Mouse (Mus musculus) induced T-regulatory cell, adult 2 months (primary cell): Measurements from ENCODE around the gene Crocc.

Experiments used
- DNase-seq: peaks from one replicate; pipeline ENCODE4 v3.0.0-alpha.2; 2012; ENCODE audit warnings: low read depth

The Crocc gene

DNA sequence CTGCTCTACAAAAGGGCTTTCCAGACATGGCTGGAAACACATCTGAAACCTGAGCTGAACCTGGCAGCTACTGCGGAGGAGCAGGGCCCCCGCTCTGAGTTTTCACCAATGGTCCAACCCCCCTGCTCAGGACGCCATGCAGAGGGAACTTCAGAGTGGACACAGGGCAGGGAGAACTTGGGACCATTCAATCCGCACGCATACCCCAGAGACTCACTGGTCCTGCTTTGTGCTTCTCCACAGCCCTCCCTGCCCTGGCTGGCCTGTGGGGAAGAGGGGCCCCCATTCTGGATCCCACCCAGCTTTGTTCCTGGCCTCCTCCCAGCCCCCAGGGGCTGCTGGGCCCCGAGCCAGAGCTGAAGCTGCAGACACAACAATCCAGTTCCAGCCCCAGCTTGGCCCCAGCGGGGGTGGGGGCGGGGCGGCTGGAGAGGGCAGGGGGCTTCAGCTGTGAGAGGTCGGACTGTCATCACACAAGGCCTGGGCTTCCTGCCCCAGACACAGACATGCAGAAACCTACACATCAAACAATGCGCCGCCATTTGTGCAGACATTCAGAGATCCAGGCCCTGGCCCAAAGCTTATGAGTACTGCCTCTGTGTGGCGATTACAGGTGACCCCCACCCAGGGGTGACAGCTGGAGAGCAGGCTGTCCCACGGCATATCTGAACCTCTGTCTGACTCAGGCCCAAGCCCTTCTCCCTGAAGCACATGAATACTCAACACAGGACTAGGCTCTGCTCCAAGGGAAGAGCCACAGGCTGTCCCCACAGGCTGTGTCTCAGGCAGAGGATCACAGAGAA lies 39.3 kb downstream of the Crocc start:
- no peak for DNase-seq

DNA sequence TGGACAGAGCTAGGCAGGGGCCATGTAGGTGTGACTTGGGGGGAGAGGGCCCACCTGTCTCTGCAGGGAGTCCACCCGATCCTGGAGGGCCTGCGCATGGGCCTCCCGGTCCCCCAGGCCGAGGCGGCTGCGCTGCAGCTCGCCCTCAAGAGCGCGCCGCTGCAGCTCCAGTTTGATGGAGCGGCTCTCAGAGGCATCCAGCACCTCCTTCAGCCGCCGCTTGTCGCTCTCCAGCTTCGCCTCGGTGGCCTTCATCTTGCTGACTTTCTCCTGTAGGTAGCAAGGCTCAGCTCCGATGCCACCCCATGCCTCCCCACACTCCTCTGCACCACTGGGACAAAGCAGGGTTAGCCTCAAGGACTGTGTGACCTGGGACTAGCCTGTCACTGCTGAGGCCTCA lies 40.1 kb downstream of the Crocc start:
- no peak for DNase-seq

DNA sequence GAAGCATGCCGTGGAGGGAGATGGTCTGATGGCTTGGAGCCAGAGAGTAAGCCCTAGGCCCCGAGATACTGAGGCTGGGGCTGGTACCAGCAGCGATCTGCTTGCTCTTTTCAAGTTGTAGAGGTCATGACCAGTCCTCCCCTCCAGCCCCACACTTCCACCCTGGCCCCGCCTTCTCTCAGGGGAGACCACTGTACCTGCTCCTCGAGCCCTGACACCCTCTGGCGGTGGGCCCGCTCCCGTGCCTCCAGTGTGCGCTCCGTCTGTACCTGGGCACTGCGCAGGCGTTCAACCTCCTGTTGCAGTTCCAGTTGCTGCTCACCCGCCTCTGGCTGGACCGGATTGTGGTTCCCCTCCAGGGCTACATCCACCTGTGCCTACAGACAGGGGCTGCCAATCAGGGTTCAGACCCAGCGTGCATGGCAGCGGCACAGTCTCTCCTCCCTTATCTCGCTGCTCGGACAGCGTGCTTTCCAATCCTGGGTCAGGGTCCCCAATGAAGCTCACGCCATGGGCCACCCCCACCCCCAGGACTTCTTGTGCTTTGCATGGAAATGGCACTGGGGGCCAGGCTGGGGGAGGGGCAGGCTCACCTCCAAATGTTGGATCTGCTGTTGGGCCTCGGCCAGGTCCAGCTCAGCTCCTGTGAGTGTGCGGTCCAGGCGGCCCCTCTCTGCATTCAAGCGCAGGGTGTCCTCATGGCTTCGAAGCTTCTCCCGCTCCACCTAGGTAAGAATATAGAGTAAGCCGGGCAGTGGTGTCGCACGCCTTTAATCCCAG lies 42.5 kb downstream of the Crocc start:
- DNase-seq, result no peak

DNA sequence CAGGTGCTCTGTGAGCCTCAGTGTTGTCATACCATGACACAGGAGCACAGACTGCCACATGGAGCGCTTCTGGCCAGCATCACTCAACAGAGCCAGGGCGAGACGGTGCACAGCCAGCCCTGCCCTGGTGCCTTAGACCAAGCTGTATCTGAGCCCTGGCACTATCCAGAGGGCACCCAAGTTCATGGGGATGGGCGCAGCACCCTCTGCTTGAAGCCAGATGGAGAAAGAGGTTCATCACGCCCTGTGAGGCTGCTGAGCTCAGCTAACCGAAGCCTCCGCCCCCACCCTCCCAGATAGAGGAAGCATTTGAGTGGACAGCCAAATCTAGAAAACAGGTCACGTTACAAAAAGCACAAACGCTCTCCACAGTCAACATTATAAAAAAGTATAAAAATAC lies 44.0 kb downstream of the Crocc start:
- no peak for DNase-seq

DNA sequence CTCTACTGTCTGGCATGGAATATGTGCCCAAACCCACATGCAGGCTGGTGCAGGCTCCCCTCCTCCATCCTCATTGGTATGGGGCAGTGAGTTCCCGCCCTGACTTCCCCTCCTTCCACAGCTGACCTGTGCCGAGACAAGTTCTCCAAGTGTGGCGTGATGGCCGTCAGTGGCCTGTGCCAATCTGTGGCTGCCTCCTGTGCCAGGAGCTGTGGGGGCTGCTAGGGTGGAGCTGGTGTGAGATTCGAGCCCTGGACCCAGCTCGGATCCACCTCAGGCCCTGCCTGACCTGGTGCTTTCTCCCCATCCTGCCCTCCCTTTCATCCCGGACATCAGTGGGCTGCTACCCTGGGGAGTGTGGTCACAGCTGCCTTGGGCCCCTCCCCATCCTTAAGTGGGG lies 45.0 kb downstream of the Crocc start:
- no peak for DNase-seq

DNA sequence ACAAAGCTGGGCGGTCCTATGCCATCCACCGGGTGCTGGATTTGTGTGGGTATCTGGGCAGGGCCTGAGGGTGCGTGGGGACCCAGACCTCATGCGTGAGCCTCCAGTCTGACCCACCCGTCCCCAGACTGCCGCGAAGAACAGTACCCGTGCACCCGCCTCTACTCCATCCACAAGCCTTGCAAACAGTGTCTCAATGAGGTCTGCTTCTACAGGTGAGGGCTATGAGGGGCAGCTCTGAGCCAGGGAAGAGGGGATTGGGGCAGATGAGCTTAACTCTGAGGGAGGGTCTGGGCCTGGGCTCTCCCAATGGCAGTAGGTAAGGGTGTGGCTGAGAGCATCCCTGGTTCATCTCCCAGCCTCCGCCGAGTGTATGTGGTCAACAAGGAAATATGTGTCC lies 45.5 kb downstream of the Crocc start:
- no peak for DNase-seq

DNA sequence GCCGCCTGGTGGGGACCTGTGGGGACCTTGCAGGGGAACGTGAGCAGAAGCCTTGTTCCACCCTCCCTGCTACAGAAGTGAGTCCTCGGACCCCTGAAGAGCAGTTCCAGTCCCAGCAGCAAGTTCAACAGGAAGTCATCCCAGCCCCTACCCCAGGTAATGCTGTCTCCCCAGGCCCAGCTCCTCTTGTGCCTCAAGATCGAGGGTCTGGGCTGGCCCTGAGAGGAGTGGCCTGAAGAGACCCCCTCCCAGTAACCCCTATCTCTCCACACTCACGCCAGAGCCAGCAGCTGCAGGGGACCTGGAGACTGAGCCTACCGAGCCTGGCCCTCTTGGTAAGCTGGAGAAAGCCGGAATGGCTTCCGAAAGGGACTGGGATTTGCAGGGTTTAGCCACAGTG lies 46.2 kb downstream of the Crocc start:
- no peak for DNase-seq

DNA sequence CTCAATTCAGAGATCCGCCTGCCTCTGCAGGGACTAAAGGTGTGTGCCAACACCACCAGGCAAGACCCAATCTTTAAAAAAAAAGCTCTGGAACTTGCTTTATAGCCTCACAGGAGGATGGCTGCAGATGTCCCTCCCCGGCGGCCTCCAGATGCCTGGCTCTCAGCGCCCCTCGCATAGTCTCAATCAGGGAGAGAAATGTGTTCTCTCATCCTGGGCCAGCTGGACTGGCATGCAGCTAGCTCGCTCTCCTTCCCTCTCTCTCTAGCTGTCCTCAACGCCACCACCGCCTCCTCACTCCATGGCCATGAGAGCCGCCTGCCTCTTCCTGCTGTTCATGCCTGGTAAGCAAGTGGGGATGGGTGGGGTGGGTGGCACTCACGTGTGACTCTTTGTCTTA lies 47.8 kb downstream of the Crocc start:
- no peak for DNase-seq

DNA sequence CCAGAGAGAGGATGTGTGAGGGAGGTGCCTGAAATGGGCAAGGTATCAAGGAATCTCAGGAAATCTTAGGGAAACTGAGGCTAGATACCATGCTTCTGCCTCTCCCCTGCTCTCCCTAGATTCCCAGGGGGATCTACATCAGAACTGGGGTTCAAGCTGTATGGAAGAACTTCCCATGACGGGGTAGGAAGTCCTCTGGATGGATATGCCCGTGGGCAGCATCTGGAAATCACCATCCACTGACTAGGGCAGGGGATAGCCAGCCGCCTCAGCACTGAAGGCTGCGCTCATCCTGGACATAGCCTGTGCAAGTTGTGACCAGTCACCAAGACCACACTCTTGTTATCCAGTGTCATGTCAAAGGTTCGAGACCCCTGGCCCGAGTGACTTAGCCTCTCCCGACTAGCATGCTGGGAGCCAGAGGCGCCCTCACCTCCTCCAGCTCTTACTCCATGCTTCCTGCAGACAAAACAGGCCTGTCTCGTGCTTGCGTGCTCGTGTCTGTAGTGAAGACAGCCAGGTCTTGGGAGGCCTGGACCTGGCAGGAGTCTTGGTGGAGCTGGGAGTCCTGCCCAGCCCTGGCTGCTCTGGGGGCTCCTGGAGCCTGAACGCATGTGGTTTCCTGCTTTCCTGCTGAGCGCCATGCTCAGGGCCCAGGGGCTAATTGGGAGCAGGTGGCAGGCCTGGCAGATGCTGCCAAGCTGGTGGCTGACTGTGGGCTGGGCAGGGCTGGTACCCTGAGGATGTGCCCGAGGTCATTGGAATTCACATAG lies 48.6 kb downstream of the Crocc start:
- no peak for DNase-seq

DNA sequence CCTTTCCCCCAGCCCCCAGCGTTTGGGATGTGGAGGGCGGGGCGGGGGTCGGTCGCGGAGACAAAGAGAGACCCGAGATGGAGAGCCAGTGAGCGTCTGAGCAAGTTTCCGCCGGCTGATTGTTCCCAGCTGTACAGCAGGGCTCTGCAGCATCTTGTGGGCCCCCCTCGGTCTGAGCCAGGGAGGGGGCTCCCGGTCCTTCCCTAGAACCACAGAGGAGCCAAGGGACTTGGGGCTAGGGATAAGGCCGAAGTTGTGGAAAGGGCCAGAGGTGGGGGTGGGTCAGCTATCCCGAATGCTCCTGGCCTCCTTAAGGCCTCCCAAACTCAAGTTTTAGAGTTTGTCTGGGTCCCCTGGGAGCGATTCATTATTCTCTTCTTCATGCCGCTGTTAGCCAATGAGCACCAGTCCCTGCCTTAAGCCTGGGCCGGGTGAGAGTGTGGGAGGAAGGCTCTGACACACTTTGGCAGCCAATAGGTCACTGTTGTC lies 49.4 kb downstream of the Crocc start:
- DNase-seq, result no peak

DNA sequence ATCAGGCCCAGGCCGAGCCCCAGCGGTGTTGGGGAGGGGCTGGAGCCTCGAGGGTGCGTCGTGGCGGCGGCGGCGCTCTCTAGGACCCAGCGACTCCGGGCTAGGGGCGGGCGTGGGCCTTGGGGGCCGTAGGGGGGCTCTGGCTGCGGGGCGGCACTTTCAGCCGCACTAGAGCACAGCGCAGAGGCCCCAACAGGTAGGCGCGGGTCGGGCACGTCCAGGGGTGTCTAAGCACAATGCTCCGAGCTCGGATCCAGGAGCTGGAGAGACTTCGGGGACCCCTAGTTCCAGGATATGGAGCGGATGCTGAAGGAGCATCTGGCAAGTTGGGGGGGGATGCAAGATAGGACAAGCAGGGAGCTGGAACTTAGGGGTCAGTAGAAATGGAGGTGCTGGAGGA lies 49.8 kb downstream of the Crocc start:
- no peak for DNase-seq

DNA sequence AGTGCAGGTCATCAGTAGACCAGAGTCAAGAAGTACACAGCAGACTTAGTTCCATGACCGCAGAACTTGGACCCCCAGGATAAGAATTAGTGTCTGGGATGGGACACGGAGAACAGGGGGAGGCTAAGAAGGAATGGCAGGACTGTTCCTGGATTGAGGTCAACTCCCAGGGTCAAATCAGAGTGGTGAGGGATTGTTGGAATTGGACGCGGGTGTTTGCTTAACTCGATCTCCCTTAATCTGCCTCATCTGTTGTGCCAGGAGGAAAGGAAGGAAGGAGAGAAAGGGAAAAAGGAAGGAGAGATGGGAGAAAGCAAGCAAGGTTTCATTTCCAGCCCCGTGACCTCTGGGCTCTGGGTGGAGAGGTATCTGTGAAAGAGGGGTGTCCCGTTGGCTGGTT lies 50.2 kb downstream of the Crocc start, which contains the start of gene Mfap2:
Gene Mfap2, plus strand, starts transcription at position 301 of the 400 bp plus-strand sequence.
- no peak for DNase-seq

DNA sequence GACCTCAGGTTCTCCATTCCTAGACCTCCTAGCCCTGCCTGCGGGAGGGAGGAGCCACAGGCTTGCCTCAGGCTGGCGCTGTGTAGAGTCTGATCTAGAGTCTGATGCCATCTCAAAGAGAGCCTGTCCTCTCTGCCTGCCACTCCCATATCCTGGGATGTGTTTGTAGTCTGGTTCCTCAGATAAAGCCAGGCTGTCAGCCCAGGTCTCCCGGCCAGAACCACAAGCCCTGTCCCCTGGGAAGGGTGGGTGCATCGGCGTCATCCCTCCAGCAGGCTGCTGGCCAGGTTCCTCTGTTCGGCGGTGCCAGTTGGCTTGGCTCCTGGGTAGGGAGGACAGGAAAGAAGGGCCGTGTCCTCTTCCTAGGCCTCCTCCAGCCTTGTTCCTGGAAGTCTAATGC lies 52.3 kb downstream of the Crocc start:
- no peak for DNase-seq

DNA sequence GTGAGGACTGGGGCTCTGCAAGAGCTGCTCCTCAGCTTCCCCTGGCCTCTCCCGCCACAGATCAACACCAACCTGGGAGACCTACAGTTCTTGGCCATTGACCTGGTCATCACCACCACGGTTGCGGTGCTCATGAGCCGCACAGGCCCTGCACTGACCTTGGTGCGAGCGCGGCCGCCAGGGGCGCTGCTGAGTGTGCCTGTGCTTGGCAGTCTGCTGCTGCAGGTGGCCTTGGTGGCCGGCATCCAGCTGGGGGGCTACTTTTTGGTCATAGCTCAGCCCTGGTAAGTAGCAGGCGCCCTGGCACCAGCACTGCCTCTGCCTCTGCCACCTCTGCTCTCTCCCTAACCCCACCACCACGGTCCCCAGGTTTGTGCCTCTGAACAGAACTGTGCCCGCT lies 54.4 kb downstream of the Crocc start:
- DNase-seq, result no peak

DNA sequence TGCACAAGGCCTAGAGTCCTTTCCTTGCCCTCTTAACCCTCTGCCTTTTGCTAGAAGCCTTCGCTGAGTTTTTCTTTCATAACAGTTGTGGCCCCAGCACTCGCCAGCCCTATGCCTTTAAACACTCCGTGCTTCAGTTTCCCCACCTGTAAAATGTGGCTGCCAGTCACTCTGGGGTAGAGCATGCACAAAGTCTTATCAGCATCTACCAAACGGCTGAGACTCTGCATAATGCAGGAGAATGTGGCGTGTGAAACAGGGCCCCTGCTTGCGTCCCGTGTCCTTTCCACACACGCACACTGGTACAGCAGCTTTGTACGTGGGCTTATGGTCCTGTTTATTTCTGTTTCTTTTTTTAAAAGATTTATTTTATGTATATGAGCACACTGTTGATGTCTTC lies 63.5 kb downstream of the Crocc start:
- no peak for DNase-seq

DNA sequence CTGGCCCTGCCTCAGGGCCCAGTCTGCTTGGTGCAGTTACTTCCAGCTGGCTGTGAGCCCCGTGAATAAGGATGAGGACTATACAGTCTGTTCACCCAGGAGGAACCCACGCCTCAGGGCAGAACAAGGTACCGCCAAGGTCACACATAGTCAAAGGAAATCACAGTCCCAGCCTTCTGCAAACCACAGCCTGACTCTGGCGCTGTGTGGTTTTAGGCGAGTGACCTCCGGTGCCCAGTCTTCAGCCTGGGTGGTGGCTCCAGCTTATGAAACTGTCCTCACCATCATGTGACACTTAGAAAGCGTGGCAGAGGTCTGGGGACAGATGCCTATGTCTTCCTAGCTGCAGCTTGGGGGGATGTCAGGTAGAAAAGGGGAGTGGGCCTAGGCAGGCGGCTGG lies 64.5 kb downstream of the Crocc start:
- DNase-seq, result no peak

DNA sequence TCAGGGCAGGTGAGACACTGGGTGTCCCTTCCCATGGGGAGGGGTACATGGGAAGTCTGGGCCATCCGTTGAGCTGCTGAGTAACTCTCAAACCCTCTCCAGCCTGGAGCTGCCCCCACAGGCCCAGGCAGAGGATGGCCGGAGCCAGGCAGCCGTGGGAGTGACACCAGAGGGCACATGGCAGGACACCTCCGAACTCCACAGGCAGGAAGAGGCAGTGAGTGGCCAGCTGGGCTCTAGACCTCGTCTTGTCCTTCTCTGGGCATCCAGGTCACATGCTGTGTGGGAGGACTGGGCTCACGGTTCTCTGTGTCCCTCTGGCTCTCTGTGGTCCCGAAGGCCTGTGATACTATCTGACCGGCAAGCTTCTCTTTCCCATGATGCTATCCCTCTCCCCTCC lies 66.5 kb downstream of the Crocc start:
- DNase-seq, result no peak

DNA sequence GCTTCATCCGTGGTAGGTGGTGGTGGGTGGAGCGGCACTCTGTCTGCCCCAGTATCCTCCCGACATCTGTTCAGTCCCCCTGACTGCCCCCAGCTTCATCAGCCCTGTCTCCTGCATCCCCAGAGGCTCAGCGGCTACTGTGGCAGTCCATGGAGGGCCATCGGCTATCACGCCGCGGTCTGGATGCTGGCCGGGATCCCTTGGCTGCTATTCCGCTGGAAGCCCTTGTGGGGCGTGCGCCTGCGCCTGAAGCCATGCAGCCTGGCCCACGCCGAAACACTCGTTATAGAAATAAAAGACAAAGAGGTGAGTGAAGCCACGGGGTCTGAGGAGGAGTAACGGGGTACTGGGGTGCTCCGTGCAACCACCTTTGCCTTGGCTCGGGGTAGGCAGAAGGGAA lies 68.1 kb downstream of the Crocc start:
- no peak for DNase-seq

DNA sequence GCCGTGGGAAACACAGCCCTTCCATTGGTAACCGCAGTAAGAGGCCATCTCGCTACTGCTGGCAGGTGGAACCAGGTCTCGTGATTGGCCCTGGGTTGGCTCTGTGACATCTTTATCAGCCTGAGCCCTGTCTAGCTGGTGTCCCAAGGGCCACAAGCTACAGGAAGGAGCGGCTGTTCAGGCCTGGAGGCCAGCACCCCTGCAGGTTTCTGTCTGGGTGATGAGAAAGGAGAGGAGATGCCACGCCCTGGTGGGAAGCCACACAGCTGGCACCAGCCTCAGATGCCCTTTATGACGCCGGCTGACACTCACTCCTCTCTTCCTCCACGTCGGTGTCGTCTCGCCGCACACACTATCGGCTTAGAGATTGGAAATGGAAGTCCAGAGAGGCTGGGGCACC lies 70.9 kb downstream of the Crocc start:
- DNase-seq, result peak; percentile 70

DNA sequence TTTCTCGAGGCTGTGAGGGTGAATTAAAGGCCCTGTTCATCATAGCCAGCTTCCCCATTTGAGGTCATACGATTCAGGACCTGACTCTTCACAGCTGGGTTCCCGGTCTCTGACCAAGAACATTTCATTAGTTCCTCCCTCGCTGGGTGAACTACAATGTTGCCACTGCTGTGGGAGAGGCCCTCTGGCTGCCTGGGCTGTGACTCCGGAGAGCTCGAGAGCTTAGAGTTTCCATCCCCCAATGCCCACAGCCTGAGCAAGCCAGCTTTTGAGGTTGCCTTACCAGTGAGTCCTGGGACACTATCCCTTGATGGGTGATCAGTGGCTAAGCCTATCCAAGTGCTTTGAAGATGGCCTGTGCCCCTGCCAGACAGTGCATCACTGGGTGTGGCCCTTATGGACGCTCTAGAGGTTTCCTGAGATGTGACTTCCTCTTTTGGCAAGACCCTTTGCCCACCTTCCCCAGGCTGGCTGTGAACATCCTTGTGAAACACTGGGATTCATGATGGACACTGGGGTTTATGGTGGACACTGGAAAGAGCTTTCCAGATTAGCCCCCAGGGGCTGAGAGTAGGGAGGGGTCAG lies 71.6 kb downstream of the Crocc start:
- peak; percentile 31 for DNase-seq

DNA sequence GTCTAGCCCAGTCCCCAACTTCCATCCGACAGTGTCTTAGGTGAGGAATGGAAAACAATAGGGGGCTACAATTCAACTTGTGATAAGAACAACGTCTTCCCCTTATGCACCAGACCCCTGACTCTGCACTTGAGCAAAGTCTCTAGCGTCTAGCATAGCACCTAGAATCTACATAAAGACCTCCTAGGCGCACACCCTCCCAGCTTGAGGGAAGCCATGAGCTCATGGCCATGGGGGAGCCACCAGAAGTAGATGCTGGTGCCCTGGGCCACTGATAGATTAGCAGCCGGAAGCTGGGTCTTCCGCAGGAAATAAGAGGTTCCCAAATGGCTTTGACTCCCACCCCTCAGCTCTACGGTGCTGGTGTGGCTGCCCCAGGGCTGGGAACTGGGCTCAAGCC lies 72.9 kb downstream of the Crocc start:
- peak; percentile 57 for DNase-seq

DNA sequence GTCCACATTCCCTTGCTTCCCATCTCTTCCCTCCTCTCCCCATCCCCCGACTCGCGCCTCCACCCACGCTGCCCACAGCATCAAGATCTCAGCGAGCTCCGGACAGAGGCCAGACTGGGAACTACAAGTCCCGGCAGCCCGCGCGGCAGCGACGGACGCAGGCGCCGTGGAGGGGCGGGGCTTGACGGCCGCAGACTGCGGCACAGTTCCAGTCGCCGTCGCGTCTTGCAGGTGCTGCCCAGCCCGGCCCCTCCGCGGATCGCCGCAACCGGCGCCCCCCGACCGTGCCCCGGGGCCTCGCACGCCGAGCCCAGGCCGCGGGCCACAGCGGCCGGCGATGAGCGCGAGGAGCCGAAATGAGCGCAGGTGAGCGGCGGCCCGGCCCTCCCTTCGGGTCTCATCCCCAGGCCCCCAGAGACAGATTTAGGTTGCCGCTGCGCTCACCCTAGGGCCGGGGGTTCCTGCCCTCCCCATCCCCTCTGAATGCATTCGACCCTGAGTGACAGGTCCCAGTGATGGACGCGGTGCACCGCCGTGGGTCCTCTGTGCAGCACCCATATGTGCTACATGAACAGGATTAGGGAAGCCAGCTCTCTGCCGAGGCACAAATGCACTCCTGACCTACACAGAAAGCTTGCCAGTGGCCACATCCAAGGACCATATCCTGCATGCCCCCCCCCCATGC lies 73.5 kb downstream of the Crocc start, which contains the start of gene Atp13a2:
Gene Atp13a2, plus strand, starts transcription at position 163 of the 685 bp plus-strand sequence.
- peak; percentile 90 for DNase-seq
